Mouse (Mus musculus): ENCODE data around the gene Pdgfc.

DNA sequence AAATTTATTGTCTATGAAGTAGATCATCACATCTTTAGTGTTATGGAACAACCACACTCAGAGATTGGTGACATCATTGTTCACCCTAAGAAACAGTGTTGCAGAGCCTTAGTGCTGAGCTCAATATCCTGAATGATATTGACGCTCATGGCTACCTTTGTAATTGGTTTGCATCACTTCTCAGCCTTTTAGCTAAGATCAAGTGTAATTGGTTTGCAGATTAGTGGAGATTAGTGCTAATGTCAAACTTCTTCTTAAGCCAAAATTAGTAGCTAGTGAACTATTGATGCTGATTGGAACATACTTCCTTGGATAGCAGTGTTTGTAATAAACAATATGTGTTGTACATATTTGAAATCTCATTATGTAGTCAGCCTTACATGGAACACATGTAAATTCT is 85.5 kb downstream of the Pdgfc start:
- TF ChIP-seq CTCF (IDR thresholded peaks at IDR 0.05; ENCODE audit: low read depth) = no peak
- no peak for TF ChIP-seq EP300 (IDR thresholded peaks at IDR 0.05; ENCODE audit: low read depth)

Data from liver, embryonic 14.5 days (tissue).